Mouse (Mus musculus): ENCODE results near the gene Ttc1. TPM values are rescaled to one million over a fixed set of nuclear protein-coding genes. Genes with fewer than 3 reads are reported as not detected.
A peak's percentile ranks its signal among the peaks of the same experiment; 100 is the strongest.

The Ttc1 gene
- polyA plus RNA-seq (2015; fragmentation: Nextera tagmentation; extraction: Ambion mirVana): 69.6 and 71.0 TPM in 2 replicates

- Histone ChIP-seq H3K27ac (ENCODE audit: low read length) (peak within 1 kb of the TSS; percentile 55; the same call in 1 of the 2 replicates), H3K9me3 (ENCODE audit: low read length) (no peaks in the 10 kb centered on the region), H3K4me1 (ENCODE audit: insufficient read depth, low read length) (peaks cover 12% of the 10 kb centered on the region), H3K27me3 (ENCODE audit: insufficient read depth, low read length) (no peaks in the 10 kb centered on the region), H3K4me2 (replicated peaks; ENCODE audit: low read depth, low read length) (peak within 1 kb of the TSS; percentile 91), H3K36me3 (ENCODE audit: insufficient read depth, low read length) (peaks cover 18% of the 10 kb centered on the region), H3K9ac (replicated peaks; ENCODE audit: low read length) (peak within 1 kb of the TSS; percentile 81), H3K4me3 (ENCODE audit: low read length) (peak within 1 kb of the TSS; percentile 89)
- 3% methylated on average over 47 of the region's 47 CpGs for WGBS
- ATAC-seq (ENCODE audit: low FRiP score, low TSS enrichment): peak; percentile 99
Observed at GRCm38 (mm10) chr11:43747233-43748226, at the start of gene Ttc1. Gene Ttc1, minus strand, starts transcription at chr11:43748008.

- Histone ChIP-seq H3K9me3 (ENCODE audit: low read length) (no peaks in the 10 kb centered on the region), H3K27me3 (ENCODE audit: insufficient read depth, low read length) (no peaks in the 10 kb centered on the region), H3K27ac (ENCODE audit: low read length) (no peak overlapping the region), H3K4me2 (replicated peaks; ENCODE audit: low read depth, low read length) (no peak overlapping the region), H3K9ac (replicated peaks; ENCODE audit: low read length) (no peak overlapping the region), H3K36me3 (ENCODE audit: insufficient read depth, low read length) (no peaks in the 10 kb centered on the region), H3K4me1 (ENCODE audit: insufficient read depth, low read length) (no peaks in the 10 kb centered on the region), H3K4me3 (ENCODE audit: low read length) (no peak overlapping the region)
- no peak for ATAC-seq (ENCODE audit: low FRiP score, low TSS enrichment)
- WGBS: 30% methylated on average over 8 of the region's 8 CpGs
Observed at GRCm38 (mm10) chr11:43795992-43796391, 48.2 kb upstream of the Ttc1 start.

- 66% methylated on average over 6 of the region's 6 CpGs for WGBS
- H3K4me2 ChIP-seq (replicated peaks; ENCODE audit: low read depth, low read length): no peak overlapping the region
- ATAC-seq (ENCODE audit: low FRiP score, low TSS enrichment): no peak
- H3K27me3 ChIP-seq (ENCODE audit: insufficient read depth, low read length): no peaks in the 10 kb centered on the region; the same call in 1 of the 2 replicates
- H3K27ac ChIP-seq (ENCODE audit: low read length): no peak overlapping the region
- no peak overlapping the region for H3K4me3 ChIP-seq (ENCODE audit: low read length)
- H3K4me1 ChIP-seq (ENCODE audit: insufficient read depth, low read length): no peaks in the 10 kb centered on the region
- no peaks in the 10 kb centered on the region for H3K36me3 ChIP-seq (ENCODE audit: insufficient read depth, low read length)
- H3K9me3 ChIP-seq (ENCODE audit: low read length): no peaks in the 10 kb centered on the region
- no peak overlapping the region for H3K9ac ChIP-seq (replicated peaks; ENCODE audit: low read length)
Observed at GRCm38 (mm10) chr11:43790446-43790845, 42.6 kb upstream of the Ttc1 start.

DNA sequence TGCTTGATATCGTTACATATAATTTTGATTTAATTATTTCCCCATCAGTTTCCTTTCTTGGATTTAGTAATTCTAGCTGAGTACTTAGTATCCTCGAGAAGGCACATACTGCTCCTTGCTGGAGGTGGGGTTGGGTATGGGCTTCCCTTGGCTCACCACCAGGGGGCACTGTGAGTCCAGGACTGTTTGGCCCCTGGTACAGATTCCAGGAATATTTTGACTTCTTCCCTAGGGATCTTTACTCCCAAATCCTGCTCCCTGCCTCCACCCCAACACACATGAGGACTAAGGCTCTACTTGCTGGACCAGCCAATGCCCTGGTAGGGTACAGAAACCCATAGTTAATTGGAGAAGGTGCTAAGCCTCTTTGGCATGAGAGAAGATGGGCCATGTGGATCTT lies 36.0 kb upstream of the Ttc1 start:
- WGBS: 11% methylated on average over 2 of the region's 2 CpGs
- Histone ChIP-seq H3K4me1 (ENCODE audit: insufficient read depth, low read length) (no peaks in the 10 kb centered on the region), H3K4me2 (replicated peaks; ENCODE audit: low read depth, low read length) (no peak overlapping the region), H3K36me3 (ENCODE audit: insufficient read depth, low read length) (no peaks in the 10 kb centered on the region), H3K27me3 (ENCODE audit: insufficient read depth, low read length) (no peaks in the 10 kb centered on the region), H3K9me3 (ENCODE audit: low read length) (no peaks in the 10 kb centered on the region), H3K9ac (replicated peaks; ENCODE audit: low read length) (no peak overlapping the region), H3K4me3 (ENCODE audit: low read length) (no peak overlapping the region), H3K27ac (ENCODE audit: low read length) (no peak overlapping the region)
- ATAC-seq (ENCODE audit: low FRiP score, low TSS enrichment): peak; percentile 75

GRCm38 (mm10) chr11:43783106-43783505 lies 35.3 kb upstream of the Ttc1 start:
- Histone ChIP-seq H3K27me3 (ENCODE audit: insufficient read depth, low read length) (no peaks in the 10 kb centered on the region), H3K4me2 (replicated peaks; ENCODE audit: low read depth, low read length) (no peak overlapping the region), H3K9me3 (ENCODE audit: low read length) (no peaks in the 10 kb centered on the region), H3K4me3 (ENCODE audit: low read length) (no peak overlapping the region), H3K9ac (replicated peaks; ENCODE audit: low read length) (no peak overlapping the region), H3K36me3 (ENCODE audit: insufficient read depth, low read length) (no peaks in the 10 kb centered on the region), H3K27ac (ENCODE audit: low read length) (no peak overlapping the region), H3K4me1 (ENCODE audit: insufficient read depth, low read length) (no peaks in the 10 kb centered on the region)
- WGBS: 80% methylated on average over 5 of the region's 5 CpGs
- no peak for ATAC-seq (ENCODE audit: low FRiP score, low TSS enrichment)

GRCm38 (mm10) chr11:43779551-43779950 lies 31.7 kb upstream of the Ttc1 start:
- Histone ChIP-seq H3K27ac (ENCODE audit: low read length) (no peak overlapping the region), H3K4me1 (ENCODE audit: insufficient read depth, low read length) (no peaks in the 10 kb centered on the region), H3K4me3 (ENCODE audit: low read length) (no peak overlapping the region), H3K4me2 (replicated peaks; ENCODE audit: low read depth, low read length) (no peak overlapping the region), H3K36me3 (ENCODE audit: insufficient read depth, low read length) (no peaks in the 10 kb centered on the region), H3K27me3 (ENCODE audit: insufficient read depth, low read length) (peaks cover 3% of the 10 kb centered on the region; the same call in 1 of the 2 replicates), H3K9ac (replicated peaks; ENCODE audit: low read length) (no peak overlapping the region), H3K9me3 (ENCODE audit: low read length) (no peaks in the 10 kb centered on the region)
- 62% methylated on average over 5 of the region's 5 CpGs for WGBS
- ATAC-seq (ENCODE audit: low FRiP score, low TSS enrichment): no peak

- 18% methylated on average over 8 of the region's 8 CpGs for WGBS
- ATAC-seq (ENCODE audit: low FRiP score, low TSS enrichment): peak; percentile 21
- no peak overlapping the region for H3K9ac ChIP-seq (replicated peaks; ENCODE audit: low read length)
Observed at GRCm38 (mm10) chr11:43776324-43776694, 28.5 kb upstream of the Ttc1 start.

DNA sequence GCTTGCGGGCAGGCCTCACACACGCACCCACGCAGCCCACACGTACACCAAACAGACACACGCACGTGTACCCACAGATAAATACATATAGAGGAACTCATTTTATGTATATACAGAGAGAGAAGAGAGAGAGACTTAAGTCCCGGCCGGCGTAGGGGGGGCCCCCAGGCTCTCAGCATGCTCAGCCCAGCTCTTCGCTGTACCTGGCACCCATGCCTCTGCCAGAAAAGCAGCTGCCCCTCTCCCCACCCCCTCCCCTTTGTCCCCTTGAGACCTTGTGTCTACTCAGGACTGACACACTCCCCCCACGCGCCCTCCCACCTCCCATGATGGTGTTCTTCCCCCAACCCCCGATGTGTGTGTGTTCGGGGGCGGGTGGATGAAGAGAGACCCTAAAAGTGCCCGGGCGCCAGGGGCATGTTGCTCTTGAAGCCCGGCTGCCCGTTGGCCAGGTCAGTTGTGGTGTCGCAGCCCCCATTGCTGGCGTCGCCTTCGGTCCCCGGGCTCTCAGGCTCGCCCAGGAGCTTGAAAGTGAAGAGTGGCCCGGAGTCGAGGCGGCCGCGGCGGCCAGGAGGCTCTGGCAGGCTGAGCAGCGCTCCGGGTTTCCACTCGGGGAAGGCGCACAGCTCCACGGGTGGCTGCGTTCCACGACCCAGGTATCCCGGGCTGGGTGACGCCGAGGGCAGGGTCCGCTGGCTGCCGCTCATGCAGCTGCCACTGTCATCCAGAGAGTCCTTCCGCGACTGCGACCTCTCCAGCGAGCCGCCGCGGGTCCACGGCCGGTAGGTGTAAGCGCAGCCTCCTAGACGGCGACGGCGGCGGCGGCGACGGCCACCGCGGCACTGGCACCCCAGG lies 27.9 kb upstream of the Ttc1 start:
- 15% methylated on average over 59 of the region's 63 CpGs for WGBS
- Histone ChIP-seq H3K9ac (replicated peaks; ENCODE audit: low read length) (peak overlapping the region; percentile 55), H3K27ac (ENCODE audit: low read length) (no peak overlapping the region), H3K4me3 (ENCODE audit: low read length) (peak overlapping the region; percentile 45), H3K9me3 (ENCODE audit: low read length) (no peaks in the 10 kb centered on the region), H3K36me3 (ENCODE audit: insufficient read depth, low read length) (no peaks in the 10 kb centered on the region), H3K4me2 (replicated peaks; ENCODE audit: low read depth, low read length) (peak overlapping the region; percentile 64), H3K27me3 (ENCODE audit: insufficient read depth, low read length) (peaks cover 3% of the 10 kb centered on the region; the same call in 1 of the 2 replicates), H3K4me1 (ENCODE audit: insufficient read depth, low read length) (no peaks in the 10 kb centered on the region; the same call in 1 of the 2 replicates)
- ATAC-seq (ENCODE audit: low FRiP score, low TSS enrichment): peak; percentile 60

More at GRCm38 (mm10) chr11:43776324-43776694, 28.5 kb upstream of the Ttc1 start:
- Histone ChIP-seq H3K4me1 (ENCODE audit: insufficient read depth, low read length) (no peaks in the 10 kb centered on the region; the same call in 1 of the 2 replicates), H3K27me3 (ENCODE audit: insufficient read depth, low read length) (peaks cover 3% of the 10 kb centered on the region; the same call in 1 of the 2 replicates), H3K27ac (ENCODE audit: low read length) (no peak overlapping the region), H3K36me3 (ENCODE audit: insufficient read depth, low read length) (no peaks in the 10 kb centered on the region), H3K9me3 (ENCODE audit: low read length) (no peaks in the 10 kb centered on the region), H3K4me2 (replicated peaks; ENCODE audit: low read depth, low read length) (peak overlapping the region; percentile 64), H3K4me3 (ENCODE audit: low read length) (peak overlapping the region; percentile 45)

DNA sequence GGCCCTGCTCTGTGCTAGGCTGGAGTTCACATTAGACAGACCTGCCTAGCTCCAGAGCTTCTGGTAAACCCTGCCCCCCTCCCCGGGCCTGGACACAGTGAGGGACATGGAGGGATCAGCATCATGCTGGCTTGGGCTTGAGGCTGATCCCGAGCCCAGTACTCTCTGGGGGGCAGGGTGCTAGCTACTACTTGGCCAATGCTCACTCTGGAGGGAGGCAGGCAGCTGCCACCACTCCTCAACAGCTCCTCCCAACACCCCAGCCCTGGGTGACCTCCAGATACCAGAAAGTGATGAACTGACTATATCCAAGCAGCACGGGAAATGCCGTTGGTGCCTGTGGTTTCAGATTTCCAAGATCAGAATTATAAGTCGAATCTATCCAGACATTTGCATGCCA lies 25.9 kb upstream of the Ttc1 start:
- Histone ChIP-seq H3K9ac (replicated peaks; ENCODE audit: low read length) (no peak overlapping the region), H3K9me3 (ENCODE audit: low read length) (no peaks in the 10 kb centered on the region), H3K27ac (ENCODE audit: low read length) (peak overlapping the region; percentile 41; the same call in 1 of the 2 replicates), H3K27me3 (ENCODE audit: insufficient read depth, low read length) (peaks cover 3% of the 10 kb centered on the region; the same call in 1 of the 2 replicates), H3K36me3 (ENCODE audit: insufficient read depth, low read length) (no peaks in the 10 kb centered on the region), H3K4me2 (replicated peaks; ENCODE audit: low read depth, low read length) (no peak overlapping the region), H3K4me3 (ENCODE audit: low read length) (no peak overlapping the region), H3K4me1 (ENCODE audit: insufficient read depth, low read length) (no peaks in the 10 kb centered on the region; the same call in 1 of the 2 replicates)
- ATAC-seq (ENCODE audit: low FRiP score, low TSS enrichment): peak; percentile 63
- WGBS: 15% methylated on average over 5 of the region's 5 CpGs

Measured in kidney, embryonic 16.5 days (tissue).